Mouse (Mus musculus) ES-E14 (cell line): Measurements from ENCODE around the gene Pmpca. TPM values are rescaled to one million over a fixed set of nuclear protein-coding genes. Genes with fewer than 3 reads are reported as not detected.

Source experiments
- DNase-seq: peaks from one replicate; pipeline ENCODE4 v3.0.0-alpha.2; 2013; ENCODE audit warnings: low read depth, low spot score
- H3K27ac ChIP-seq: 2 replicates; pipeline ENCODE4 v1.5.1; 2012; ENCODE audit warnings: low read depth, mild to moderate bottlenecking, low read length, moderate library complexity, mixed read lengths; ENCODE audit not compliant: poor library complexity, insufficient read depth, severe bottlenecking
- H3K36me3 ChIP-seq: 2 replicates; pipeline ENCODE4 v1.6.1; 2012; ENCODE audit warnings: mild to moderate bottlenecking, low read length, moderate library complexity, mixed read lengths; ENCODE audit not compliant: control insufficient read depth, poor library complexity, insufficient read depth, severe bottlenecking
- H3K4me1 ChIP-seq, 2 experiments: fragments of 150-350 bp in 1 of 2; sonication (generic) in 1 of 2; 2 replicates each; pipeline ENCODE4 v1.6.1; 2012; ENCODE audit warnings: low read length in 2 of 2, mild to moderate bottlenecking in 1 of 2, mixed read lengths in 1 of 2; ENCODE audit not compliant: control insufficient read depth in 2 of 2, insufficient read depth in 2 of 2, poor library complexity in 1 of 2
- H3K4me3 ChIP-seq, 2 experiments: fragments of 150-350 bp in 1 of 2; sonication (generic) in 1 of 2; 2 replicates each; pipeline ENCODE4 v1.5.1; 2012; ENCODE audit warnings: low read length in 2 of 2, low read depth in 1 of 2, mild to moderate bottlenecking in 1 of 2, mixed read lengths in 1 of 2; ENCODE audit not compliant: insufficient read depth in 1 of 2, poor library complexity in 1 of 2, severe bottlenecking in 1 of 2
- H3K9ac ChIP-seq: 2 replicates; pipeline ENCODE4 v1.6.1; 2012; ENCODE audit warnings: low read depth, mild to moderate bottlenecking, low read length, mixed read lengths; ENCODE audit not compliant: poor library complexity, insufficient read depth, severe bottlenecking
- H3K9me3 ChIP-seq: fragments of 150-350 bp; sonication (generic); 2 replicates; pipeline ENCODE4 v1.6.1; 2012; ENCODE audit warnings: low read depth, mild to moderate bottlenecking, low read length; ENCODE audit not compliant: control insufficient read depth, insufficient read depth
- CHD2 ChIP-seq: IDR thresholded peaks from 2 replicates; pipeline ENCODE4 v1.6.1; 2014; ENCODE audit warnings: mild to moderate bottlenecking, low read depth, low read length, inconsistent platforms
- HCFC1 ChIP-seq: IDR thresholded peaks from 2 replicates; pipeline ENCODE4 v1.6.1; 2012; ENCODE audit warnings: low read length, inconsistent platforms, borderline replicate concordance; ENCODE audit not compliant: insufficient read depth
- MAFK ChIP-seq: IDR thresholded peaks from 2 replicates; pipeline ENCODE4 v1.6.1; 2014; ENCODE audit warnings: mild to moderate bottlenecking, low read depth, low read length, inconsistent platforms; ENCODE audit not compliant: insufficient read depth
- ZC3H11A ChIP-seq: IDR thresholded peaks from 2 replicates; pipeline ENCODE4 v1.6.1; 2012; ENCODE audit warnings: low read depth, mild to moderate bottlenecking, inconsistent platforms, low read length, borderline replicate concordance
- ZNF384 ChIP-seq: IDR thresholded peaks from 2 replicates; pipeline ENCODE4 v1.6.1; 2012; ENCODE audit warnings: low read depth, low read length, inconsistent platforms
- in situ Hi-C, 2 experiments: fragments of 600-800 bp; cut with MboI; formaldehyde crosslinking; loops; one replicate each; pipeline ENCODE4 v1.15.1; 2025; ENCODE audit warnings: low sequenced_read_pairs in 2 of 2, inconsistent platforms in 1 of 2; ENCODE audit not compliant: unreplicated experiment in 2 of 2
- total RNA-seq: library from RNA; depleted of rRNA; stranded (reverse); fragments of 300-350 nt; gene quantifications from 2 replicates; pipeline ENCODE4 v1.2.3, GENCODE M21; 2012

Gene Pmpca
- total RNA-seq, 1 experiment: 149 TPM

GRCm38 (mm10) chr2:26410091-26410490 is 21.0 kb downstream of the Pmpca start:
- in situ Hi-C loops: no loop called here
- Histone ChIP-seq H3K36me3 (peaks cover 24% of the 10 kb centered on the region), H3K9me3 (no peaks in the 10 kb centered on the region), H3K27ac (no peak overlapping the region), H3K9ac (no peak overlapping the region), H3K4me3 (no peak overlapping the region), H3K4me1 (peaks cover 0 to 5% of the 10 kb centered on the region in 2 experiments; a peak in 1 of 4 replicates)
- no peak for DNase-seq
- TF ChIP-seq ZC3H11A: no peak
- no peak for TF ChIP-seq ZNF384
- no peak for TF ChIP-seq HCFC1
- TF ChIP-seq MAFK: no peak
- TF ChIP-seq CHD2: no peak

GRCm38 (mm10) chr2:26410931-26411411 is 21.8 kb downstream of the Pmpca start:
- TF ChIP-seq CHD2 (no peak), ZC3H11A (no peak), MAFK (no peak), HCFC1 (no peak), ZNF384 (no peak)
- Histone ChIP-seq H3K36me3 (peaks cover 31% of the 10 kb centered on the region), H3K4me3 (no peak overlapping the region), H3K4me1 (peaks cover 0 to 5% of the 10 kb centered on the region in 2 experiments; a peak in 1 of 4 replicates), H3K9me3 (no peaks in the 10 kb centered on the region), H3K9ac (no peak overlapping the region), H3K27ac (no peak overlapping the region)
- in situ Hi-C loops: no loop called here
- no peak for DNase-seq

- no peaks in the 10 kb centered on the region for H3K4me1 ChIP-seq
- peaks cover 55% of the 10 kb centered on the region for H3K36me3 ChIP-seq
- H3K9me3 ChIP-seq: no peaks in the 10 kb centered on the region
- in situ Hi-C loops: no loop called here
- H3K27ac ChIP-seq: no peak overlapping the region
- no peak for DNase-seq
- no peak for TF ChIP-seq CHD2
- no peak for TF ChIP-seq HCFC1
- no peak for TF ChIP-seq MAFK
- no peak for TF ChIP-seq ZC3H11A
- no peak for TF ChIP-seq ZNF384
- no peak overlapping the region for H3K9ac ChIP-seq
- no peak overlapping the region for H3K4me3 ChIP-seq
These were observed 27.9 kb downstream of the Pmpca start for GRCm38 (mm10) chr2:26417066-26417465.

GRCm38 (mm10) chr2:26418120-26418519 is 29.0 kb downstream of the Pmpca start:
- no peak for TF ChIP-seq ZC3H11A
- no peak for TF ChIP-seq CHD2
- TF ChIP-seq HCFC1: no peak
- TF ChIP-seq MAFK: no peak
- no peak for TF ChIP-seq ZNF384

More at GRCm38 (mm10) chr2:26418120-26418519, 29.0 kb downstream of the Pmpca start:
- H3K27ac ChIP-seq: no peak overlapping the region
- H3K9ac ChIP-seq: no peak overlapping the region
- H3K36me3 ChIP-seq: peaks cover 60% of the 10 kb centered on the region
- H3K4me3 ChIP-seq: no peak overlapping the region
- in situ Hi-C loops: no loop called here
- H3K4me1 ChIP-seq: no peaks in the 10 kb centered on the region
- no peak for DNase-seq
- no peaks in the 10 kb centered on the region for H3K9me3 ChIP-seq
